Mouse (Mus musculus) lung, postnatal 25 days (tissue): Measurements from ENCODE around the gene Esrrg.

Source experiments
- DNase-seq: peaks from one replicate; pipeline ENCODE4 v3.0.0; 2022; ENCODE audit warnings: low spot score

Esrrg gene

DNA sequence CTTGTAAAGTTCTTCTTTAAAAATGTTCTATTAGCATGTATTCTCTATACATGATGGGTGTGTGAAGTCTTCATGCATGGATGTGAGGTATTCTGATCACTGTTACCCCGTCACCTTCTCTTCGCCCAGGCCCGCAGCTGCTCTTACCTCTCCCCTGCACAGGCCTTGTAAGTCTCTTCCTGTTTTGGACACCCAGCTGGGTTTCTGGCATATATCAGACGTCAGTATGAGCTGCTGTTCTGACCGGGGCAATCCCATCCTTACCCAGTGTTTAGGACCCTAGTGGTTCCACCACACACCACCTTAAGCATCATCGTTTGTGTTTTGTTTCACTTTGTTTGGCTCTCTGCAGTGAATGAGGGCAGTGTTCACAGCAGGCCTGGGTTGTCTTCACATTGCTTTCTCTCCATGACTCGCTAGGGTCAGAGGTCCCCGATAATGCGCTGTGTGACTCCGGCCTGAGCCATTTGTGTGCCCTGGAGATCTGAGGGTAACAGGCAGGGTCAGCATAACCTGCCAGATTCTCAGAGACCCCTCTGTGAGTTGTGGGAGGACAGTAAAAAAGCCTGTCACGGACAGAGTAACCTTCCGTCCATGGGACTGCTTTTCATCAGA, 471.8 kb downstream of the Esrrg start:
- DNase-seq, result no peak

DNA sequence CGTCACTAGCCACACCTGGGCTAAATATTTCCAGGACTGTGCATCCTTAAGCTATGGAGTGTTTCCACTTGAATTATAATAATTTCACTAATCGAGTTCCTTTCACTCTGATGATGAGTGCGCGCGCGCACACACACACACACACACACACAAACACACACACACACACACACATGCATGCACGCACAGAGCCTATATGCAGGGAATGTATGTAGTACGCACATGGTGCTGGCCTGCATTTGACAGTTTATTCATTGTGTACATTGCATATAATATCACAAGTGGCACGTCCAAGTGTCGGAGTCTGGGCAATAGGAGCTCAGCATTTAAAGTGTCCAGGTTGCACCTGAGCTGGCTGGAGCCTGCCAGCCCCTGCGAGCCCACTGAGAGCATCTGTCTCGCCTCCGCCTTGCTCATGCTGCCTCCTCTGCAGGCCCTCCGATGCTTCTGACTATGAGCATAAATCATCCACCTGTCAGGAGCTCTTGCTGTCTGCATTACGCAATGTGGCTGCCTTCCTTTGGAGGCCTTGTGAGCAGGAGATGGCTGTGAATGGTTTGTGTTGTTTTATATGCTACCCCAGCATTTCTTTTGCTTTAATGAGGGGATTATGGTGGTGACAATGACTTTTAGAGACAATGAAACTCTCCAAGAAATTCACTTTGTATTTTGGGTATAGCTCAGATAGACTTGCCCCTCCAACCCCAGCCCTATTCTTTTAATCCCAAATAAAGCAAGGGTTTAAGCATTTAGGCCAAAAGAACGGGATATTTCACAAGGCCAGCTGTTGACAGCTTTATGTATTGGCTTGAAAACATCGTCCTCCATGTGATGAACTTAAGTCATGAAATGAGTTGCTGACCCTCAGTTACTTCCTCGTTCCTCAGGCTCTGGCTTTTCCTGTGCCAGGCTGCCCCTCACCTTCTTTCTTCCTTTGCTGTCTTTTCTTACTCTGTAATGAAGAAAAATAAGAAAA, 474.4 kb downstream of the Esrrg start:
- DNase-seq, result no peak

DNA sequence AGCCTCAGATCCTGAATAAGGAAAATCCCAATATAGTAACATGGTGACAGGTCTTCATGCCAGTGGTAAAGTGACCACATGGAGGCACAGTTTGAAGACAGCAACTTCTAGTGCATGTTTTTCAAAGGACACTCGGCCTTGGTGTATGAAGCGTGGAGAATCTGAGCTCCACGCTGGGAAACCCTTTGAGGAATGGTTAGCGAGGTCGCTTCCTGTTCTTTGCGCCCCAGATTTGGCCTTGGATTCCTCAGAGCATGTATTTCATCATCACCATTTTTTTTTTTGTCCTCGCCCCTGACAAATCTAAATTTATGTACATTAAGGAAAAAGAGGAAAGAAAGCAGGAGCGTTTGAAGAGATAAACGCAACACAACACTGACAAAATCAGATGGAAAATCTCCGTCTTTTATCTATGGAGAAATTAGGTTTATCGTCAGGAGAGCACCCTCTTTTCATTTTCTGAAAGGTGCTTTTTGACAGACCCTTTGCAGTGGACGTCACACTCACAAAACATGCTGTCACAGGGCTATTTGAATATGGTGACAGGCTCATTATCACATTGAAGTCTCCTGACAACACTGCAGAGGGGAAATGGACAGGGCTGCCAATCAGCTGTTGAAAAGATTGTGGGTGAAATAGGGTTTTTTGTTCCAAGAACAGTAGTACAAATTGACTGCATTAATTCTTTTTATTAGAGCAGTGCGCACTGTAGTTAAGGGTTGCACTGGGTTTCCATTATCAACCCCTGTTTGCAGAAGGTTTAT, 476.7 kb downstream of the Esrrg start:
- no peak for DNase-seq

DNA sequence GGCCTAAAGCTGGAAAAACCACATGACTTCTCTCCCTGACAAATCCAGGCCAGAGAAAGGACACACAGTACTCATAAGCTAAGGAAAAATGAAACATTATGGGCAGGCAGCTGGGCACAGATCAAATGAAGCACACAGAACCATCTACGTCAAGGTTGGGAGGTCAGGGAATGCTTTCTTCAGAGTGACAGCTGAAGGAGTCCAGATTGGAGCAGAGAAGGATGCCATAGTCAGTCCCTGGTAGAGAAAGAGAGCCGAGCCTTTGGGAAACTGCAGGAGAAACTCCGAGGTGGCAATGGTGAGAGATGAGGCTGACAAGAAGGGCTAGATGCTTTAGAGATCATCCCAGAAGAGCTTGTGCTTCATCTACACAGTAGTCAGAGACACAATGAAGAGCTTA, 485.1 kb downstream of the Esrrg start:
- DNase-seq, result peak; percentile 17

DNA sequence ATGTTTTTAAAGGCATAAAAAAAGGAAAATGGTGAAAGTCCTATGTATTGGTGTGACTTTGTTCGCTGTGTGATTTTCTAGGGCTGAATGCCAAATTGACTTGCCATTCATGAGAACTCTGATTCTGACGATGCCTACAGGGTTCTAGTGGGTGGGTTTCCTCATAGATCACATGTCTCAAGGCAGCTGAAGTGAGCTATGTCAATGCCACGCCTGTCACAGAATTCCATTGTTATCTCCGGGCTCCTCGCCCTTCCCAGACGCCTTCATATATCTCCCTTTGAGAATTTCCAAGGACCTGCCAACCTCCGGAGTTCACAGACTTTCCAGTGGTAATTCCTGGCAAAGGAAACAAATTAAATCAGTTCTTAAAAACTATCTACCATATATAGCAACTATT, 493.2 kb downstream of the Esrrg start:
- DNase-seq, result no peak

DNA sequence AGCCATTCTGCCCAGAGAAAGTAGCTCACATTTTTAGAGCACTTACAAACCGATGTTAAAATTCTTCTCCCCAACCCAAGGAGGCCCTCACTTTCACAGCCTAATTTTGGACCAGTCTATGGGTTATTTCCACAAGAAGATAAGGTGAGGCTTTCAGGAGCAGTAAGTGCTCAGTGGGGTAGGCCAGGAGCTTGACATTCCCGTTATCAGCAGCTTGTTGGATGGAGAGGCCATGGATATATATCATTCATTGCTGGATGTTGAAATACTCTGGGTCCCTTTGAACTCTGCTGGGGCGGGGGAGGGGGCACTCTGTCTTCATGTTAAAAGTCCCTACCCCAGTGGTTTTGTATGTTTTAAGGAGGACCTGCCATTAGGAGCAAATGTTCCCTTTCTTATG, 494.6 kb downstream of the Esrrg start:
- DNase-seq, result no peak

DNA sequence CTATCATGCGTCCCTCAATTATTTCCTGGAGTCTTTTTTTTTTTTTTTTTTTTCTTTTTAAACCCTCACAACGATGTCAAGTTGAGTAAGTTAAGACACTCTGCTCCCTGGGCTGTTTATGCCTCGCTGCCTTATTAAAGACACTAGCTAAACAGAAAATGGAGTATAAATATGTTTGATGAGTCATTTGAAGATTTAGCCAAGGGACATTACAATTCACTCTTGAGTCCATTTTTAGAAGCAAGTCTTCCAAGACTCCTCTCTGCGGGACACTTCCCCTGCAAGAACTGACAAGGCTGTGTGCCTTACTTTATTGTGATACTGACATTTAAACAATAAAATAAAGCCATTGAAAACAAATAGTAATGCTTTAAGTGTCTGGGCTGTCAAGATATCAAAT, 496.9 kb downstream of the Esrrg start:
- no peak for DNase-seq

DNA sequence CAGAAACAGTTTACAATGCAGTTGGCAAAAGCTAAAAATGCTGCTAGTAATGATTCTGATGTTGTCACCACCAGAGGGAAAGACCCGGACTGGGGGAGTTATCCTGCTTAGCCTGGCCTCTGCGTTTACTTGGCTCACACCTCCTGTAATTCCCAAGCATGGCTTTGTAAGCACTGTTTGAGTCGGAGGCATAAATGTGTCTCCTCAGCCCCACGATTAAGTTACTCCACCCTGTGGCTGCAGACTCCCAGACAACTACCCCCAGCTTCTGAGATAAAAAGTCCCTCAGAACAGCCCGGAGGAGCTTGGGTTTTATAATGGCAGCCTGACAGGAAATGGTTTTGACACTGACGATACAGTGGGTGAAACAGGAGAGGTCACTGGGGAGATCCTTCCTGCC, 499.4 kb downstream of the Esrrg start:
- no peak for DNase-seq

DNA sequence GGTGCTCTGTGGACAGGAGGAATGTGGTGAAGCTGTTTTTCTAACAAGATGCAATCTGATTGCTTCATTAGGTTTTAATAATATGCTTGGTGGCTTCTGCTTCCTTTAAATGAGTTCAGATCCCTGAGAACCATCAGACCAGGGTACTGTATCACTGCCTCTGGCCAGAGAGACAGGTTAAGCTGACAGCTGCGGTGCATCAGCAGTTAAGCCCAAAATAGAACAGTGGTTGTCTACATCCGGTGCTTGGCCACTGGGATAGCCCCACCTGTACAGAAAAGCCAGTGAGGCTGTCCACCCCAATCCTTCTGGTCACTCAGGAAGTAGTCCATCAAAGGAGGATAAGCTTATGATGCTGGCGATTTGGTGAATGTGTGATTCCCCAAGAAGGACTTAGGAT, 503.0 kb downstream of the Esrrg start:
- no peak for DNase-seq

DNA sequence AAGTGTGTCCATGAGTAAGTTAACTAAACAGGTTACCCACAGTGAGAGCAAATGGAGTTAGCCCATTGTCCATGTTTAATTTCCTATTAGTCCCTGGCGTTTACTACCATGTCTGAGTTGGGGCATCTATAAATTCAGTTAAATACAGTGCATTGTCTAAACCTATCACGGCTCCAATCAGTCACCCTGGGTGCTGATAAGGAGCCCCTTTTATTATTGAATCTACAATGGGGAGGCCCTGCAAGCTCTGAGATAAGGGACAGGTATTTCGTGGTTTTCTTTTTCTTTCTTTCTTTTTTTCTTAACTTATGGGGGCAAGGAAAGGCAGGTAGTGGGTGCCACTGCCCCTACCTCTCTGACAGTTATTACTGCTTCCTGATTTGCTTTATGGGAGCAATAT, 504.6 kb downstream of the Esrrg start:
- no peak for DNase-seq

DNA sequence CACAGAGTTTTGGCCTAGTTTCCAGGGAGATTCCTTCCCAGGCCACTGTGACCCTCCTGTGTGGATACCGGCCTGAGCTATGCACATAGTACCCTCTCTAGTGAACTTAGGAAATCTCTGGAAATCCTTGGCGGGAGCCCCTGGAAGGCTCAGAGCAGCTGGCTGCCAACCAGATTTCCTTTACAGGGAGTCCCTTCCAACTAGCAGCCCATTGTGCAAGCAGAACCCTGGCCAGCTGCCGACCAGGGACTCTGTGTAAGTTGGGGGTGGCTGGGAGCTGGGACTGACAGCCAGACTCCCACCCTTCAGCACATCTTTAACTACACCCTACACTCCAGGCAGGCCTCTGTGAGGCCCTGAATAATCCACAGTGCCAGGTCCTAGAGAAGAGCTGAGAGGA, 509.5 kb downstream of the Esrrg start:
- DNase-seq, result peak; percentile 66

DNA sequence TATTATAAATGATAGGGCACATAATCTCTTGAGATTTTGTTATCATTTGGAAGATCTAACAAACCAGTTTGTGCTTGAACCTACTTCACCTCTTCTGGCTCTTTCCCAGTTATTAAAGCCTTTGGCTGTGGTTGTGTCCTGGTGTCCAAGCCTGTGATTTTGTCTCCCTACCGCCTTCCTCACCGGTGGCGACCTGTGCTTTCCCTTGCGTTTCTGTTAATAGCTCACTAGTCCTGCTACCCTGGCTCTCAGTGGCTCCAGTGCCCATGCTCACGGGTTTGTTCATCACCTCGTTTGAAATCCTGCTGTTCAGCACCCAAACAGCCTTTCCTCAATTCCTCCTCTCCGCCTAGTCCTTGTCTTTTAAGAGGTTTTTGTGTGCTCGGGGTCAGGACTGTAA, 511.2 kb downstream of the Esrrg start:
- DNase-seq, result no peak

DNA sequence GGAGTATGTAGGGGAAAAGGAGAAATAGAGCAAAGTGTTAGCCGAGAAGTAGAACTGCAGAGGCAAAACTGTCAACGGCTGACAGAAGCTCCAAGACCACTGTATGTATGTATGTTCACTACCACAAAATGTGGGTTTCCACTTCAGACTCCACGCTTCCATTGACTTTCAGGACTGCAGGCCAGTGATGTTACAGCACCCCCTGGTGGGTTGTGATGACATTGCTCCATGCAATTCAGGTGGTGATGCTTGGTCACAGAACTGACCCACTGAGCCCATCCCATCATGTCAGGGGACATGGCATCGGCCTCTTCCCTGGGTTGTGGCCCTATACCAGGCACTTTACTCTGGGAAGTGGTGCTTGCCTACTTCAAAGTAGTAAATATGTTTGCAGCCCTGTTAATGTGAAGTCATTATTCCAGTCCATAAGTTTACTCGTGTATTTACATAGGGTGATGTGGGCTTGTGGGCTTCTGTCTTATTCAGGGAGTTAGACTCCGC, 517.0 kb downstream of the Esrrg start:
- DNase-seq, result no peak

DNA sequence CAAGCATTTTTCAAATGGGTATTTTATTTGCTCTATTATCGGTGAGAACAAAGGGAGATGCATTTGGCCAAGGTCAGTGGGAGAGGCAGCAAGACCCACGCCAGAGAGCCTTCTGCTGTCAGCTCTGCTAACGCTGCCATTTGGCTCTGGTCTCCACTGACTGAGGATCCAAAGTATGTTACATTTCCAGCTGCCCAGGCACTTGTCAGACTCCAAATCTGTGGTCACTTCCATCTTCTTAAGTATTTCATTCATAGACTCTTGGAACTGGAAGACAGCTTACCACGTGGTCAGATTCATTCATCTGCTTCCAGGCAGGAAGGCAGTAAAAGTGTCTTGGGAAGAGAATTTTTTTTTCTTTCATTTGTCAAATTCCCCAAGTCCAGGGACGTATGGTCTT, 527.5 kb downstream of the Esrrg start:
- DNase-seq, result peak; percentile 20

DNA sequence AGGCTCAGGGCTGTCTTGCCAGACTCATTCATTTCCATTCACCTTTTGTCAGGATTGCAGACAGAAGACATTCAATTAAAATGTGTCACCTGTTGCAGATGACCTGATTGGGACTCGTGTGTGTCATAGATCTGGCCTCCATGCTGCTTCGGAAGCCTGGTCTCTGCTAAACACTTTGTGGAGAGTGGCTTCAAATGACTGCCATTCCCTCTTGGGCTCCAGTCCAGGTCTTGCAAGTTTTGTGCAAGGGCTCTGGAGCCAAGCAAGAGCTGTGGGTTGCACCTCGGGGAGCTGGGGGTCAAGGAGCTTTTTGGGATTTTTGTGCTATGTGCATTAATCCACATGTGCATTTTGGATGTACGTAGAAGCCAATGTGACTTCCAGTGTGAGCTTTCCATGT, 530.9 kb downstream of the Esrrg start:
- no peak for DNase-seq

DNA sequence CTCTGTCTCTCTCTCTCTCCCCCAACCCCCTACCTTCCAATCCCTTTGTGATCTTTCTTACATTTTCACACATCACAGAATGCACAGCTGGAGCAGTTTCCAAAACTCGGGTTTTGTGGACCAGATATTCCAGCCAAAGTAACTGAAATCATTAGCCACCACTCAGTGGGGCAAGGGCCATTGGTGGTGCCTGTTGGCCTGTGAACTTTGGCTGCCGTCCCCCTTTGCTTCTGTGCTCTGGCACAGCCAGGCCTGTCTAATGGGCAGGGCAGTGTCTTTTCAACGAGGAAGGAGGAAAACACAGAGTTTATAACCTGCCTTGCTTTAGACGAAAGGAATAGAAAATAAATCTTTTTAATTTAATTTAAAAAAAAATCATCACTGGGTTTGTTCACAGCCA, 531.6 kb downstream of the Esrrg start:
- no peak for DNase-seq

DNA sequence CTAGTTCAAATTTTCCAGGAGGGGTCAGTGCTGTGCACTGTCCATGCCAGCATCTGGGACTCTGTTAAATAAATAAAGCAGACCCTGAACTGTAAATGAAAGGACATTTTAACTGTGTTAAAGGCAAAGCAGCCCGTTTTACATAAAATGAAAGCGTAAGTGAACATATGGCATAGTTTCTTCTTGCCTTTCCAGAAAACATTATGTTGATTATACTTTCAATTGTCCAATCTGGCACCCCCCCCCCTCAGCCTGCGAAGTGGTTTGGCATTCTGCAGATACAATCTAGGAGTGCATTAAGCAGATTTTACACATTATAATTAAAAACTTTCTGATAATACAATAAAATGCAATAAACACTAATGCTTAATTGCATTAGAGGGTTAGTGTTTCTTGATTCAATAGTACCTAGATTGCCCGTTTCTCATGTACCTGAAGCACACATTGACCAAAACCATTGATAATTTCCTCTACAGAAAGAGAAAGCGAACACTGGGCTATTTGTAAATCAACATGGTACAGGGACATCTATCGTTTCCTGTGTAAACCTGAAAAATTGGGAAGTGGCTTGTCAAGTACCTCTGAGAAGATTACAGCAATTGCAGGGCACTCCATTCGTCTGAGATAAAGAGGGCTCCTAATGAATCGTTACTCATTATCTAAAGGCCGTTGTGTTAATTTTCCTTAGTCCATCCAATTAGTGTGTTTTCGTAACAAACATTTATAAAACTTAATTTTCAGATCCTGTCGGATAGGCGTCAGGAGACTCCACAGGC, 539.0 kb downstream of the Esrrg start:
- DNase-seq, result no peak

DNA sequence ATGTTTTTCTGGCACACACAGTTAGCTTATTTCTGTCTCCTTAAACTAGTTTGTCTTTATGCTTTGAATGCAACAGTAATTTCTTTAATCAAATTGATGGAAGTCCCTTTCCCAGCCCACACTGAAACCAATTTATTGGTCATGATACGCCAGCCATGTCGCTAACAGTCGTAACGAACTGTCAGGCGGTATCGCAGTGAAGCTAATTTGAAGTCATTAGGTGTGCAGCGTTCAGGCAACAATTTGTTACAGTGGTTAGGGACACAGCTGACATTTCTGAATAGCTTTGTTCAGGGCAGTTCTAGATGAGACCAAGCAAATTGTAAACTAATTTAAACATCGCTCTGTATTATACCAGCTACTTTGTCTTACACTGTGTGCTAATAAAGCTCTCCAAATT, 542.5 kb downstream of the Esrrg start:
- DNase-seq, result no peak

DNA sequence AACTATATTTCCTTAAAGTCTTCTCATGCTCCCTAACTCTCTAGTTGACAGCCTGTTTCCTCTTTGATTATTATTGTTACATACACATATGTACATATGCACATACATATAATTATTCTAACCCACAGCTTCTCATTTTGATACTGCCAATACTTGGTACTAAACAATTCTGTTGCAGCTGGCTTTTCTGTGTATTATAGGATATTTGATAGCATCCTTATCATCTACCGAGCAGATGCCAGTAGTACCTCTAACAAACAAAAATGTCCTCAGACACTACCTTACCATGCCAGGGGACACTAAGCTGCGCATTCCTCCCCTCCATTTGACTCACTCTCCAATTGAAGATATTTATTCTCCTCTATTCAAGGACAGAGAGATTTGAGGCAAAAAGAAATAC, 543.4 kb downstream of the Esrrg start:
- no peak for DNase-seq

DNA sequence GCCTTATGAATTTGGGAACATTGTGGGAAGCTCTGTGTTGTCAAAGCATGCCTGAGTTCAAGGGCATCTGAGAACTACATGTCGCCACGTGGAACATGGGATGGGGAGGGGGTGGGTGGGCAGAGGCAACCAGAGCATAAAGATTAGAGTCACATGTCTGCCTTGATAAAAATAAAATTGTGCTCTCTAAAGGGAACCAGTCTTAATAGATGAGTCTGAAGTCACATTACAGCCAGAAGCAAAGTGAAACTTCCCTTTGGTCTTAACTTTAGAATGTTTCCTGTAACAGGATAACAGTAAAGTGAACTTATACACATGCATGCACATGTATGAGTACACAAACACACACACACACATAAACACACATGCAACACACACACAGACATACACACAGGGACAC, 545.1 kb downstream of the Esrrg start:
- no peak for DNase-seq

DNA sequence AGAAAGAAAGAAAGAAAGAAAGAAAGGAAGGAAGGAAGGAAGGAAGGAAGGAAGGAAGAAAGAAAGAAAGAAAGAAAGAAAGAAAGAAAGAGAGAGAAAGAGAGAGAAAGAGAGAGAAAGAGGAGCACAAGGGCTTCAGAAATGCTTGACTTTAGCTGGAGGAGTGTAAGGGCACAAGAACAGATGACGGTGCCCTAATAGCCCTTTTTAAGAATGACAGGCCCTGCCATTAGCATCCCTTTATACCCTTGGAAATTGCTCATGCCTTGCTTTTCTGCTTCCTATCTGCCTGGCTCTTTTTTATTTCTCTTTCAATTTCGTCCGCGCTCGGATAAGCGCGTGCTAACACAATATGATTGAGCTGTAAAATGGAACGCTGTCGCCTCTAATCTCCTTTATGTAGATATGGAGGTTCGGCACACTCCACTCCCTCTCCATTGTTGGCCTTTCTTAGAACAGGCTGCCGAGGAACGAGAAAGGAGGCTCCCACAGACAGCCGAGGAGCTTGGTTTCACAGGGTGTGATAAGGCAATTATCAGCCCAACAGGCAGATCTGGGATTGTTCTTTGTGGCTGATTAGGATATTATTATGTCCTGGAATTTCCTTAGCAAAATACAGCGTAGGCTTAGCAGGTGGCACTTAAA, 546.0 kb downstream of the Esrrg start:
- no peak for DNase-seq
